Mouse (Mus musculus): Measurements from ENCODE around the gene Cpeb3.

GRCm38 (mm10) chr19:37115374-37115773, 93.0 kb downstream of the Cpeb3 start:
- TF ChIP-seq CTCF (IDR thresholded peaks at IDR 0.05; ENCODE audit: control insufficient read depth, insufficient read depth, low read length) (no peak), POLR2A (IDR thresholded peaks at IDR 0.05; ENCODE audit: borderline replicate concordance, control insufficient read depth, low read depth, low read length) (no peak)

Measured in bone marrow, adult 2 months (tissue).